ENCODE assay signal across 22 mouse cellular contexts in the genomic region with DNA sequence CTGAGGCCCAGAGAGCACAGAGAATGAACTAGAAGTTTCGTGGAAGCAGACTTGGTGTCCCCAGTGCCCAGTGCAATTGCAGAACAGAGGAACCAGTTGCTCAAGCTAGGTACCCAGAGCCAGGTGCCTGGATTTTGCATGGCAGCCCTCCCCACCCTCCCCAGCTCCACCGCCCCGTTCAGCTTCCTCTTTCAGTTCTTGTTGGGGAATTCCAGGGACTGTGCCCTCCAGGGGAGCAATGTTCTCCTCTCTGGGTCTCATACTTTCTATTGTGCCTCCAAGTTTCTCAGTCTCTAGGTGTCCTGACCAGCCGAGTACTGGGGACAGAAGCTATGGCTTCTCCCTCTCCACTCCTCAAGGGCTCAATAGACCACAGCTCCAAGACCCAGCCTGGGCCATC. TPM values are rescaled to one million over a fixed set of nuclear protein-coding genes. Genes with fewer than 3 reads are reported as not detected.
DNase-seq lines count a peak whose midpoint lies in the region; ATAC-seq and TF ChIP-seq lines count a peak whose summit lies in the region.
"Had no signal": no experiment of that assay in that cellular context is flagged by ENCODE, and none has a peak within 500 bp of the region (broad histone marks: within the 10 kb centered on the region; RNA-seq: fewer than 3 reads in every experiment).

No protein-coding gene starts in this region.

- H3K9me3 ChIP-seq in CH12.LX (replicated peaks; ENCODE audit: low read length): peaks cover 14% of the 10 kb centered on the region
- no peaks in the 10 kb centered on the region; the same call in 1 of the 2 replicates for H3K9me3 ChIP-seq in heart, embryonic 11.5 days (replicated peaks; ENCODE audit: control insufficient read depth, low read length)
- H3K9me3 ChIP-seq: embryonic facial prominence, embryonic 10.5 days; forebrain, embryonic 13.5 days; heart, embryonic 10.5 days; heart, embryonic 15.5 days had no signal

- no peak for TF ChIP-seq CTCF in gastrocnemius, adult 2 months (IDR thresholded peaks at IDR 0.05)
- TF ChIP-seq CTCF in CH12.LX (conservative IDR thresholded peaks at IDR 0.05 in 1 of 2, IDR thresholded peaks at IDR 0.05 in 1 of 2; ENCODE audit: low read depth in 2 of 2, low read length in 2 of 2): no peak
- TF ChIP-seq CTCF in spleen, adult 2 months (IDR thresholded peaks at IDR 0.05; ENCODE audit: extremely low read depth, insufficient read depth, insufficient read length, insufficient replicate concordance): no peak

- peaks cover 46 to 67% of the 10 kb centered on the region in 2 experiments for H3K4me1 ChIP-seq in CH12.LX (ENCODE audit: control insufficient read depth in 1 of 2, insufficient read depth in 2 of 2)
- peaks cover 35% of the 10 kb centered on the region for H3K4me1 ChIP-seq in spleen, adult 2 months (ENCODE audit: control insufficient read depth, insufficient read depth, insufficient read length)
- H3K4me1 ChIP-seq in heart, embryonic 11.5 days (ENCODE audit: control insufficient read depth, insufficient read depth, low read length): peaks cover 5% of the 10 kb centered on the region

- H3K4me3 ChIP-seq in gastrocnemius, adult 2 months: no peak overlapping the region
- H3K4me3 ChIP-seq in CH12.LX (replicated peaks in 1 of 3; ENCODE audit: low read depth in 2 of 3, low read length in 2 of 3, poor library complexity in 1 of 3): no peak overlapping the region
- H3K4me3 ChIP-seq in spleen, adult 2 months (ENCODE audit: extremely low read depth, insufficient read depth, insufficient read length): no peak overlapping the region
- H3K4me3 ChIP-seq in heart, embryonic 11.5 days (ENCODE audit: low read depth, low read length): no peak overlapping the region
- H3K4me3 ChIP-seq: embryonic facial prominence, embryonic 10.5 days; forebrain, embryonic 13.5 days; heart, embryonic 10.5 days; heart, embryonic 15.5 days had no signal

- no peak for TF ChIP-seq POLR2A in CH12.LX (IDR thresholded peaks at IDR 0.05; ENCODE audit: low read depth, low read length)
- no peak for TF ChIP-seq POLR2A in spleen, adult 2 months (IDR thresholded peaks at IDR 0.05; ENCODE audit: low read depth, low read length)

- TF ChIP-seq EP300 in CH12.LX (IDR thresholded peaks at IDR 0.05; ENCODE audit: low read length): no peak; the same call in 1 of the 2 replicates

- no peak overlapping the region for H3K9ac ChIP-seq in CH12.LX (ENCODE audit: insufficient read depth, low read depth)
- H3K9ac ChIP-seq in heart, embryonic 11.5 days (ENCODE audit: low read depth, low read length): no peak overlapping the region
- H3K9ac ChIP-seq: forebrain, embryonic 13.5 days; forebrain, postnatal 0 days; heart, embryonic 15.5 days; hindbrain, embryonic 14.5 days had no signal

- intact Hi-C loops in gastrocnemius, adult 2 months (cut with DNase I): no loop called here
- intact Hi-C loops in left cerebral cortex, postnatal 25 days (cut with DNase I): no loop called here

- no peaks in the 10 kb centered on the region for H3K79me2 ChIP-seq in CH12.LX (replicated peaks; ENCODE audit: control insufficient read depth, extremely low read depth, insufficient read depth, poor library complexity, severe bottlenecking)

- in situ Hi-C loops in CH12.LX (cut with MboI; ENCODE audit: low pct_ligation_motif_present, low pct_unique_long_range_greater_than_20kb, low sequenced_read_pairs): no loop called here

- H3K27ac ChIP-seq in gastrocnemius, adult 2 months: no peak overlapping the region
- H3K27ac ChIP-seq in CH12.LX (ENCODE audit: insufficient read depth, low read depth): 0 out of 2 replicates have a peak overlapping the region, but pooled peaks have one; percentile 0
- H3K27ac ChIP-seq in spleen, adult 2 months (ENCODE audit: insufficient read depth, low read length): peak overlapping the region; percentile 48
- H3K27ac ChIP-seq in heart, embryonic 11.5 days (ENCODE audit: low read depth, low read length): no peak overlapping the region
- H3K27ac ChIP-seq: embryonic facial prominence, embryonic 10.5 days; forebrain, embryonic 13.5 days; heart, embryonic 10.5 days; heart, embryonic 15.5 days; hindbrain, embryonic 14.5 days had no signal

- peak; percentile 49; the same call in 1 of the 2 replicates for ATAC-seq in megakaryocyte progenitor cell, adult 5-6 weeks (replicated peaks; ENCODE audit: poor library complexity)
- ATAC-seq in heart, embryonic 11.5 days (replicated peaks; ENCODE audit: insufficient number of reproducible peaks, low FRiP score, low TSS enrichment): no peak
- ATAC-seq: forebrain, embryonic 13.5 days; forebrain, postnatal 0 days had no signal

- dilution Hi-C loops in CH12.LX (cut with MboI; ENCODE audit: extremely low pct_ligation_motif_present, extremely low pct_unique_long_range_greater_than_20kb, low sequenced_read_pairs): no loop called here

- peaks cover 1% of the 10 kb centered on the region for H3K27me3 ChIP-seq in CH12.LX (replicated peaks)
- H3K27me3 ChIP-seq in spleen, adult 2 months (ENCODE audit: control insufficient read depth, insufficient read depth, low read length): no peaks in the 10 kb centered on the region
- H3K27me3 ChIP-seq in heart, embryonic 11.5 days (ENCODE audit: control insufficient read depth, insufficient read depth, low read length): peaks cover 13% of the 10 kb centered on the region

- H3K36me3 ChIP-seq in CH12.LX (replicated peaks in 1 of 2; ENCODE audit: control insufficient read depth in 1 of 2, insufficient read depth in 1 of 2, low read length in 1 of 2): no peaks in the 10 kb centered on the region
- H3K36me3 ChIP-seq in spleen, adult 2 months (ENCODE audit: control insufficient read depth, insufficient read depth, low read length): no peaks in the 10 kb centered on the region
- H3K36me3 ChIP-seq in heart, embryonic 11.5 days (ENCODE audit: control insufficient read depth, insufficient read depth, low read length): no peaks in the 10 kb centered on the region
- H3K36me3 ChIP-seq: embryonic facial prominence, embryonic 10.5 days; heart, embryonic 10.5 days; heart, embryonic 15.5 days had no signal

- peak; percentile 5 for DNase-seq in gastrocnemius, adult 2 months
- no peak for DNase-seq in gastrocnemius, postnatal 4 days (ENCODE audit: low spot score in 2 of 2)
- peak; percentile 78 for DNase-seq in CH12.LX (ENCODE audit: extremely low read depth)
- peak; percentile 59 to 63 for DNase-seq in spleen, adult 2 months (ENCODE audit: low read depth in 1 of 2, low spot score in 2 of 2)
- DNase-seq in ovary, postnatal 36 days (ENCODE audit: low spot score): no peak
- no peak for DNase-seq in left cerebral cortex, postnatal 25 days (ENCODE audit: low spot score in 2 of 2)
- DNase-seq: adrenal gland, adult 2 months; adrenal gland, postnatal 25 days; cerebellum, adult 11-12 months; cerebellum, adult 9-11 months; cerebellum, postnatal 36 days; forebrain, postnatal 0 days; gastrocnemius, postnatal 25 days; heart, adult 18-20 months; heart, postnatal 14 days had no signal

- peak overlapping the region; percentile 33; the same call in 1 of the 2 replicates for H3K4me2 ChIP-seq in CH12.LX (ENCODE audit: insufficient read depth, low read depth, poor library complexity, severe bottlenecking)
- no peak overlapping the region for H3K4me2 ChIP-seq in heart, embryonic 11.5 days
- H3K4me2 ChIP-seq: forebrain, embryonic 13.5 days; heart, embryonic 15.5 days; hindbrain, embryonic 14.5 days had no signal

- TF ChIP-seq RAD21 in CH12.LX (IDR thresholded peaks at IDR 0.05; ENCODE audit: low read depth, low read length): no peak; the same call in none of the 2 replicates

- WGBS in spleen, adult 2 months: 18% methylated on average over 4 of the region's 4 CpGs
- WGBS in heart, embryonic 11.5 days (ENCODE audit: insufficient replicate concordance): 83% methylated on average over 4 of the region's 4 CpGs

TF ChIP-seq in CH12.LX, 34 proteins besides CTCF, POLR2A, EP300 and RAD21:
- TF ChIP-seq MAZ (IDR thresholded peaks at IDR 0.05; ENCODE audit: low read depth, low read length) (0 out of 2 replicates have a peak, but pooled peaks have one; percentile 39), TCF12 (IDR thresholded peaks at IDR 0.05; ENCODE audit: low read depth, low read length) (0 out of 2 replicates have a peak, but pooled peaks have one; percentile 17), SIN3A (IDR thresholded peaks at IDR 0.05; ENCODE audit: low read length) (peak; percentile 13; the same call in 1 of the 2 replicates), GABPA (IDR thresholded peaks at IDR 0.05; ENCODE audit: insufficient replicate concordance, low read depth, low read length) (no peak), IRF4 (IDR thresholded peaks at IDR 0.05; ENCODE audit: low read depth, low read length) (peak; percentile 56), ZC3H11A (IDR thresholded peaks at IDR 0.05; ENCODE audit: low read depth, low read length) (no peak), POLR2AphosphoS2 (IDR thresholded peaks at IDR 0.05; ENCODE audit: low read depth, low read length) (no peak), JUN (IDR thresholded peaks at IDR 0.05; ENCODE audit: insufficient read depth, low read depth, low read length) (no peak), E2F4 (IDR thresholded peaks at IDR 0.05; ENCODE audit: insufficient replicate concordance, low read depth, low read length) (no peak), BHLHE40 (IDR thresholded peaks at IDR 0.05; ENCODE audit: low read depth, low read length) (peak; percentile 21; the same call in 1 of the 2 replicates), CHD2 (IDR thresholded peaks at IDR 0.05; ENCODE audit: low read length) (no peak; the same call in 1 of the 2 replicates)

RNA-seq across cellular contexts. Expression of a gene that starts 59.7 kb away (rescaled TPM):
- total RNA-seq in gastrocnemius, adult 2 months (2021): 10 to 100 TPM in 1 of 2 experiments, 1 to 10 TPM in 1; 4.7 to 12.9 TPM
- 10 to 100 TPM; 35.0 to 47.8 TPM for total RNA-seq in gastrocnemius, postnatal 4 days (2021)
- total RNA-seq in CH12.LX (2012; rRNA removed) (17.2 and 22.8 TPM in 2 replicates), CH12.LX (2014; rRNA removed) (8.1 and 8.4 TPM in 2 replicates)
- 26.0 and 29.1 TPM in 2 replicates for polyA plus RNA-seq in CH12.LX (2012; ENCODE audit: insufficient read length, low read depth)
- 65.2 and 66.2 TPM in 2 replicates for total RNA-seq in megakaryocyte progenitor cell, adult 5-6 weeks (2015)
- 48.0 and 50.5 TPM in 2 replicates for total RNA-seq in megakaryocyte progenitor cell, adult 5-6 weeks (2017)
- polyA plus RNA-seq in spleen, adult 2 months (2012; rRNA removed): 85.4 and 104 TPM in 2 replicates
- 9.3 and 11.4 TPM in 2 replicates for polyA plus RNA-seq in heart, embryonic 11.5 days (2014; fragmentation: Nextera tagmentation; extraction: Ambion mirVana)
- total RNA-seq in left cerebral cortex, postnatal 25 days (2021): 10 to 100 TPM; 67.9 to 79.5 TPM

Comparison
In these comparisons a context has a peak if more than half of its experiments do, and no peak if none do; other contexts are left out.
1. DNase-seq: peak in gastrocnemius, adult 2 months (single experiment), CH12.LX (single experiment) and spleen, adult 2 months (2 of 2); none in gastrocnemius, postnatal 4 days (0 of 2), ovary, postnatal 36 days (single experiment) and left cerebral cortex, postnatal 25 days (0 of 2).
2. H3K27ac ChIP-seq: peak in CH12.LX (single experiment) and spleen, adult 2 months (single experiment); none in gastrocnemius, adult 2 months (single experiment) and heart, embryonic 11.5 days (single experiment).